Mouse (Mus musculus) ovary, postnatal 36 days (tissue): ENCODE data around the gene Hpgd.
A peak's percentile ranks its signal among the peaks of the same experiment; 100 is the strongest.
"Not testable (repeated sequence)": the region's sequence is repeated elsewhere in the genome, so short reads cannot be mapped to it uniquely, and the experiment has no call there.

ENCODE experiments used
- DNase-seq: peaks from one replicate; pipeline ENCODE4 v3.0.0; 2022; ENCODE audit warnings: low spot score, mixed read lengths

Gene Hpgd

GRCm38 (mm10) chr8:56294373-56294877 lies at the start of gene Hpgd:
Gene Hpgd (plus strand): TSS chr8:56294585.
- DNase-seq, result peak; percentile 76

DNA sequence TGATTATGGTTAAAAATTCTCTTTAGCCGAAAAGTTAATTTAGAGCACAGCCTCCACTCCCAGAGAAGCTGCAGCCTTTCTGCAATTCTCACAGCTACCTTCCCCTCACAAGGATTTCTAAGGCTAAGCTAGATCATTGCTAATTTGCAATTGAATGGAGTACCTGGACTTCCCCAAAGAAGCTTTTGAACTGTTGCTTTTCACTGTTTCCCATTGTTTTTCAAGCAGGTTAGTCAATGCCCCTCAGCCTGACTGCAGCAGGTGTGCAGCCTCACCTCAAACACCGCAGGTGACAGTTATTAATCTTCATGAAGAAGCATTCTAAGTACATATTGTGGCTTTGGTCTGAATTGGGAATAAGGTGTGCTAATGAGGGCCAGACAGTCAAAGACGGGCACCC lies 42.7 kb upstream of the Hpgd start:
- not testable (repeated sequence) for DNase-seq

DNA sequence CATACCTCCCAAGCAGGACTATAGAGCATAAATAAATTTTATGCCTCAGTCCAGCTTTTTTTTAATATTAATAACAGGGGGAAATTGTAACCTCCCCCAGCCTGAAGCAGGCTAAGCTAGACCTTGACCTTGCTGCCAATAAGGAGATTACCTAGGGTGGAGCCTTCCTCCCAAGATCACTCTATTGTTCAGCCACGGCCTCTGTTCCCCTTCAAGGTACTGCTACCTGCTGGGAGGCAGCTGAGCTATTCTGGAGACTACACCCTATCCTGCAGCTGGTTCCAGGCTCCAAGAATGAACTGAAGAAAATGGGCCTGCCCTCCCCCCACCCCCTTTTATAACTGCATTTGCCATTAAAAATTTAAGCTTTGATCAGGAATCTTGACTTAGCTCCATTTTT lies 42.1 kb upstream of the Hpgd start:
- DNase-seq, result no peak

DNA sequence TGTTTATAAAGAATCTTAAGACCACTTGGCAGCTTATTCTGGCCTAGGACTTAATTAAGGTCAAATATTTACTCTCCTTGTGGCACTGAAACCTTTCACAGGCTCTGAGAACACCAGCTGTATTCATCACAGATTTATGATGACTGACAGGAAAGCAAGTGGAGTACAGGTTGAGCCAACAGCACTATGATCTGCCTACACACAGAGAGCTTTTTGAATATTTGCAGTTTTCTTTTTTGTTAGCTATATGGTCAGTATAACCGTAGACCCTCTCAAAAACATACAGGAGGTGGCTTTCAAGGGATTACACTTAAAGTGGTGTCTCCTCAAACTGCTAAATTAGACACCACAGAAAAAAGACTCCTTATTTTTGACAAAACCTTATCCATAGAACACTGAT lies 33.2 kb upstream of the Hpgd start:
- DNase-seq, result no peak

DNA sequence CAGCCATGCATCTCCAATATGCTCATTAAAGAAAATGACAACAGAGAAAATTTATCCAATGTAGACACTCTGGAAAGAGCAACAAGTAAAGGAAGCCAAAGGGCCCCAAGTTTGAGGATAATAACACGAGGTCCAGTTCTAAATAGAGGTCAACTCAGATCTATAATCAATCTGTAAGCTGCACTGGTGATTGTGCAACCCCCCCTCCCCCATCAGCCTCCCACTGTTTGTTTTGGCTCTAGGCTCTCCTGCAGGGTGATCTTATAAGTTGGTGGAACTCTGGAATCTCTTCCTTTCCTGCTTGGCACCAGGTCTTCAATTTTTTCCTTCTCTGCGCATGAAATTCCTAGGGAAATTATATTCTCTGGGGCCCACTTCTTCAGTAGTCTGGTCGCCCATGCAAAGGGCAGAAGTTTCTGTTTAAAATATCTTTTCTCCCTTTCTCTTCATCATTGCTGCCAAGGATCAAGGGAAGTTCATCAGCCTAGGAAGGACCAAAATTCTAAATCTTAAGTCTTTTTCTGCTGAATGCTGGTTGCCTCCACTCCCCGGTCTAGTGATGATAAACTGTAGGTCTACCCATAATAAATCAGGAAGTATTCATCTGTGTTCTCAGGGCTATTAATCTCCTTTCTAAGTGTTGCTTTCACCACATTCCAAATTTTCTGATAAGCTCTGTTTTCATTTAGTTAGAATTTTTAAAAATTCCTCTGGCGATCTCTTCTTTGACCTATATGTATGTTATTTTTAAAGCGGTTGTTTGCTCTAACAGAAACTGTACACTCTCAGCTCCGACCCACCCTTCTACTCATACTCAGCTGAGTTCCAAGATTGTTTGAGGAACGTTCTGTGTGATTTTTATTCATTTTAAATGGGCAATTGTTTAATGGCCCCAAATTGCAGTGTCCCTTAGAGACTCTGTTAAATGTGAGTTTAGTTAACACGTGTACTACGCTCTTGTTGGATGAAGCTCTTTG lies 24.4 kb upstream of the Hpgd start:
- peak; percentile 48 for DNase-seq

GRCm38 (mm10) chr8:56272934-56273333 lies 21.5 kb upstream of the Hpgd start:
- no peak for DNase-seq

DNA sequence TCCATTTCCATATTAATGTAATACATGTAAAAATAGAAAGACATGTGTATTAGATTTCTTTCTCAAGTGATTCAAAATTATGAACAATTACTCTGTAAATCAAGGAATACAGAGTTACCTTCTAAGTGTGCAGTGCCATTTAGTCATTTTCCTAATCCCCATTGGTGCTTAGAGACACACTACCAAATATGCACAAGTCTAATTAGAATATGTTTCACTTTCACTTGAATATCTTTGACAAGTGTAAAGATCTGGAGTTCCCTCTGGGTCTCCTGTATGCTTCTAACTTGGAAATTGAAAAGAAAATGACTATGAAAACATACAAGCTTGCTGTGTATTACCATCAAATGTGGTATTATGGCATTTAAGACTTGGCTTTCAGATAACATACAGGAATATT lies 19.1 kb upstream of the Hpgd start:
- DNase-seq, result no peak

DNA sequence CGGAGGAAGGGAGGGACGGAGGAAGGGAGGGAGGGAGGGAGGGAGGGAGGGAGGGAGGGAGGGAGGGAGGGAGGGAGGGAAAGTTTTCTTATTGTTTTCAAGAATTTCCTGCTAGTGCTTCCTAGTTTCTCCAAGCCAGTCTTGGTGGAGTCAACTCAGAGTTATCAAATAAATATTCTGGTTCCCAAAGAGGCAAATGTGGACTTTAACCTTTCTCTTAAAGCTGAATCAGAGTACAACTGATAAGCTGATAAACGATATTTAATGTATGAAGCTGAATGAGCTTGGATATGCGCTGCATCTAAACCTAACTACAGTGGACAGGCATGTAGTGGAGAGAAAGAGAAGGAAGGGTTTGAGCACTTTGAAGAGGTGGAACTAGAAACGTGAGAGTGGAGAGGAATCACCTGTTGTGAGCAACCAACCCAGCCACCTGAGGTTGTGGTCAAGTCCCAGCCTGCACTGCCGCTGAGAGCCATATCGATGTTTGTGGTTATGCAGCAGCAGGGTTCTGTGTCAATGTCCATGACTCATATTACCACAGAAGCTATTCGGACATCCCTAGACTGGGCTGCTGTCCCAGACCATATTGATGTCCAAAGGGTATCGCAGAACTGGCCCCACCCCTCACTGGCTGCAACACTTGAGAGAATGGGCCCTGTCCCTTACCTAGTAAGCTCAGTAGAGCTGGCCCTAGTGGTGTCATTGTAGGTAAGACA lies 16.4 kb upstream of the Hpgd start:
- DNase-seq, result no peak

GRCm38 (mm10) chr8:56278545-56279063 lies 15.8 kb upstream of the Hpgd start:
- DNase-seq, result no peak

DNA sequence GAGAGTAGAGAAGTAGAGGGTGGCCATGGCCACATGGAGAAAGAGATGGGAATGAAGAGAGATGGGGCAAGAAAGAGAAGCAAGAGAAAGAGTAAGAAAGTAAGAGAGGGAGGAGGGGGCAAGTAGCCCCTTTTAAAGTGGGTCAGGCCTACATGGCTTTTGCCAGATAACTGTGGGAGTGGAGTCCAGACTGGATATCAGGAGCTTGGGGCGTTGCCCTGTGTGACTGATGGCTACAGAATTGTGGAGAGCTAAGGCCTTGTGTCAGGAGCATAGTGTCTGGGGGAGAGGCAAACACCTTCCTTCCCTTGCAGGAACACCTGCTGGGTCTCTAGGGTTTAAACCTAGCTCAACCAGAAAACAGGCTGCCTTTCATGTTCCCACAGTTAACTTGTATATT lies 10.4 kb upstream of the Hpgd start:
- DNase-seq, result no peak

- DNase-seq, result no peak
Measured at GRCm38 (mm10) chr8:56284957-56285356, 9.4 kb upstream of the Hpgd start.

- DNase-seq, result no peak
Measured at GRCm38 (mm10) chr8:56286717-56287116, 7.7 kb upstream of the Hpgd start.

- DNase-seq, result no peak
Measured at GRCm38 (mm10) chr8:56287370-56288072, 6.9 kb upstream of the Hpgd start.

DNA sequence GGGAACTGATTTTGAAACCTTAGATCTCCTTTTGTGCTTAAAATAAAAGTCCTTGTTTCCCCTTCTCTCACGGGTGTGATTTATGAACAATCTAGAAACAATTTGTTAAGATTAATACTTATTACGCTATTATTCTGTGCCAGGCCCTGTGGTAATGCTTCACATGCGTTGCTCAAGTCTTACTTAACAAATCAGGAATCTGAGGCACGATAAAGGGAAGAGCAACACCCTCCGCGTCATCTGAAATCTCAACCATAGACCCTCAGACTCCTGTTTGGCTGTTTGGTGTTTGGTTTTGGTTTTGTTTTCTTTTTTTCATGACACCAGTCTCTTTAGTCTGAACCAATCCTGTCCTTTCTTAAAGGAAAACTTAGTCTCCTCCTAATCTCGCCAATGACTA lies 2.1 kb upstream of the Hpgd start:
- no peak for DNase-seq

DNA sequence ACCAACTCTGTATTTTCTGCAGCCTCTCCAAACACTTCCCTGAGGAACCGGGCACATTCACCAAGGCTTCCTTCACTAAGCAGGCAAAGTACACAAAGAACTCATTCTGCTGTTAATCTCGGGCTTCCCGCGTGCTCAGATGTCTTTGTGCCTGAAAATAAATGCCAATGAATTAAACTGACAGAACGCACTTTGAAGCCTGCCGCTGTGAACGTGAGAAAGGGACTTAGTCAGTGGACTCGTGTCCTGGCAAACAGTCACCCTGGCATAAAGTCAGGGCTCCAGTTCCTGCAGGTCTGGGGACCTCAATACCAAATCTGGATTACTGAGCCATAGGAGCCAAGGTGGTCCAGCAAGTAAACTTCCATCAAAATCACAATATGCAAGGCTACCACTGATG lies 905 bp upstream of the Hpgd start:
- DNase-seq, result peak; percentile 28

DNA sequence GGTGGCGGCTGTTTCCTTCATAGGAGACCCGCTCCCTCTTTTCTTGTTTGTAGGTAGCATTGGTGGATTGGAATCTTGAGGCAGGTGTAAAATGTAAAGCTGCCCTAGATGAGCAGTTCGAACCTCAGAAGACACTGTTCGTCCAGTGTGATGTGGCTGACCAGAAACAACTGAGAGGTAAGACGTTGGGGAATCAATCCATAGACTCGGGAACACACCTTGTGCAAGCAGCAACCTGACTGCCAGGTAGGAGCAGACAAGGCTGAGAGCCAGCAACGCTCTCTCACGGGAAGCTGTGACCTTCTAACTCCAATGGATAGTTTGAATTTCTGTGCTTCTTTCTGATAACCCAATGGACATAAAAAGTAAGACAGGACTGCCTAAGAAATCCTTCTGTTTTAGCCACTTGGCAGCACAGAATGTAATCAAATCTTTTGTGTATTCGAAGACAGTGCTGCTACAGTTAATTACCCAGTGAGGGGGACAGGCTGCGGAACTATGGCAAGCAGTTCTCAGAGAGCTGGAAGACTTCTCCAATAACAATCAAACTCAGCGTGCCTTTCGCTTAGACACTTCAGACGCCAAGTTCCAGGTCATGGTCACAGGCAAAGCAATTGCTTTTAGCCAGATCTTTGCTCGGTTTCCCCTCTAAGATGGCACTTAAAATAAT lies 636 bp downstream of the Hpgd start:
- DNase-seq, result peak; percentile 11

- no peak for DNase-seq
Measured at GRCm38 (mm10) chr8:56299421-56299820, 5.0 kb downstream of the Hpgd start.

GRCm38 (mm10) chr8:56301303-56301702 lies 6.9 kb downstream of the Hpgd start:
- not testable (repeated sequence) for DNase-seq

DNA sequence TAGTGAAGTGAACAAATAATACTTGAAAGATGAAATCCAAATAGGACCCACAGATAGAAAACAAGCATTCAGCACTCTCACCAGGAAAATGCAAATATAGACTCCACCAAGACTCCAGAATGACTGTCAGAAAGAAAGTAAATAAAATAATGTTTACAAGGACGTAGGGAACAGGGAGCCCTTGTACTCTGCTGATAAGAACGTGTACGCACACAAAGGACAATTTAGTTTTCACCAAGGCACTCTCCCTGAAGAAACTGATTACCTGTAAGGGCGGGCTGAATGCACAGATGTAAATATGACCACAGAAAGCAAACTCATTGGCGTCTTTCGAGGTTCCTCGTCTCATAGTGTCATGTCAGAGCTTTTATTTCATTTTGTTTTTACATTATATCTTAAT lies 10.2 kb downstream of the Hpgd start:
- no peak for DNase-seq

GRCm38 (mm10) chr8:56313622-56314021 lies 19.2 kb downstream of the Hpgd start:
- no peak for DNase-seq

GRCm38 (mm10) chr8:56315189-56315588 lies 20.8 kb downstream of the Hpgd start:
- no peak for DNase-seq

- no peak for DNase-seq
Measured at GRCm38 (mm10) chr8:56323276-56323675, 28.9 kb downstream of the Hpgd start.
